Mouse (Mus musculus) mature B cell (primary cell): ENCODE measurements around the gene Ttc21b.
"Not testable (repeated sequence)": the region's sequence is repeated elsewhere in the genome, so short reads cannot be mapped to it uniquely, and the experiment has no call there.

Source experiments
- in situ Hi-C: fragments of 300-500 bp; cut with MboI; formaldehyde crosslinking; loops from 2 replicates; pipeline ENCODE4 v1.14.3; 2019

Gene Ttc21b

GRCm38 (mm10) chr2:66256220-66257131 lies at the start of gene Ttc21b:
TSS of gene Ttc21b (minus strand) at chr2:66256617.
- in situ Hi-C loops = no loop called here

DNA sequence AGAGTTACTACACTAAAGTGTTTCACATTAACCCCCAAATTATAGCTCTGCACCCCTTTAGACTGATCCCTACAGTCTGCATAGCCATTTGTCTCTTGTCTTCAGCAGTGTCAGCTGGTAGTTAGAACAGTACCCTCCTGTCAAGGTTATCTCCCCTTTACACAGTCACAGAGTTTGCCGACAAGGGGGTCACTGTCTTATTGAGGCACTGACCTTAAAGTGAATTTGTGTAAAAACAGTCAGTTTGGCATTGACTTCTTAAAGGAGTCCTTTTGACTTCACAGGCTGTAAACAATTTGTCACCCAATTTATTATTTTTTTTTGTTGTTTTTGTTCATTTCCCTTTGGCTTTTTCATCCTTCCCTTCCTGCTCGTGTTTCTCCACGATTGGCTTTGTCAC lies 16.1 kb upstream of the Ttc21b start:
- in situ Hi-C loops = no loop called here

- in situ Hi-C loops = no loop called here
Measured at GRCm38 (mm10) chr2:66244013-66244412, 12.4 kb downstream of the Ttc21b start.

GRCm38 (mm10) chr2:66240334-66240733 lies 16.1 kb downstream of the Ttc21b start:
- in situ Hi-C loops = no loop called here

GRCm38 (mm10) chr2:66238886-66239285 lies 17.5 kb downstream of the Ttc21b start:
- in situ Hi-C loops = no loop called here

- in situ Hi-C loops = no loop called here
Measured at GRCm38 (mm10) chr2:66220954-66221353, 35.5 kb downstream of the Ttc21b start.

DNA sequence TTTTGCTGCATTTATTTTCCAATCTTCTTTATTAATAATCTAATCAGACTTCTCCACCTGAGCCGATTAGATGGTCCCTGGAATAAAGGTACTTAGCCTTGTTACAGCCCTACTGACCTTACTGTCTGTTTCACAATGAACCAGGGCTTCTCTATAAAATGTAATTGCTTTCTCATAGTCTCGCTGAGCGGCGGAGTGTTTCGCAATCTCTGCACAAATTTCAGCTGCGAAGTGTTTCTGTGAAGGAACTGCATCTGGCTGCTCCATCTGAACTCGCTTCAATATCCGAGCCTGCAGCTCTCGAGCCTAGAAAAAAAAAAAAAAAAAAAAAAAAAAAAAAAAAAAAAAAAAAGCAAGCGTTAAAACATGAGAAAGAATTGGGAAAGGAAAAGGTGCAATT lies 46.5 kb downstream of the Ttc21b start:
- in situ Hi-C loops = no loop called here

DNA sequence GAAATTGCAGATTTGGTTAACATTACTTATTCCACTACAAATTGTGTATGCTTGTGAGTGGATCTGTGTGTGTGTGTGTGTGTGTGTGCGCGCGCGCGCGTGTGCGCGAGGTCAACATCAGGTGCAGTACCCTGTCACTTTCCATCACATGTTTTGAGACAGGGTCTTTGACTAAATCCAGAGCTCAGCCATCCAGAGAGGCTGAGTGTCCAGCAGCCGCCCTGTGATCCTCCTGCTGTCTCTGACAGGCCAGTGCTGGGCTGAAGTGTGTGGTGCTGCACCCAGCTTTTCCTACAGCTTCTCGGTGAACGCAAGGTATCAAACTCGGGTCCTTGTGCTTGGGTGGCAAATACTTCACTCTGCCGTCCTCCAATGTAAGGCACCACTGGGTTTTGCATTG lies 47.1 kb downstream of the Ttc21b start:
- in situ Hi-C loops = no loop called here

- in situ Hi-C loops = no loop called here
Measured at GRCm38 (mm10) chr2:66206796-66207195, 49.6 kb downstream of the Ttc21b start.

DNA sequence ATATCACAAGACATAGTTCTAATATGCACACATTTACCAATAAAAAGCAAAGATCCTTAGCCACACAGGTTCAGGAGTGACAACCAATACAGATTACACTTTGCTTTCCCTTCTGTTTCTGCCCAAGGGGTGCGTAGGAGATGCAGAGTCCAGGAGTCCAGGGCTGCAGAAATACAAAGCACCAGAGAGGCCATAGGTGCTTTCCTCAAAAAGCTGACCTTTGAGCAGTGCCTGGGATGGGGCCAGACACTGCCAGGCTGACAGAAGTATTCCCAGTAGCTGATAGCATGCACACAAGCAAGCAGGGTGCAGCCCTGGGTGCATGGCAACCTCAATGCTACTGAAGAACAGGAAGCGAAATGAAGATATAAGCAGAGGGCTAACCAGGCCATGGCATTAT lies 52.2 kb downstream of the Ttc21b start:
- in situ Hi-C loops = no loop called here

DNA sequence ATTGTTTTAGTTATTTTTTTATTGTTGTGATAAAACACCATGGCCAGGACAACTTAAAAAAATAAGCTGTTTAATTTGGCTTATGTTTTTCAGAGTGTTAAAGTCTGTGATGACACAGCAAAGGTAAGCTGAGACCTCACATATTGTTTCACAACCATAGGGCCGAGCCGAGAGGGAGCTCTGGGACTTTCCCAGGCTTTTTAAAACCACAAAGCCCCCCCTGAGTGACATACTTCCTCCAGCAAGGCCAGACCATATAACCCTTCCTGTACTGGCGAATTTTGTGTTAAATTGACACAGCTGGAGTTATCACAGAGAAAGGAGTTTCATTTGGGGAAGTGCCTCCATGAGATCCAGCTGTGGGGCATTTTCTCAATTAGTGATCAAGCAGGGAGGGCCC lies 56.2 kb downstream of the Ttc21b start:
- in situ Hi-C loops = no loop called here

DNA sequence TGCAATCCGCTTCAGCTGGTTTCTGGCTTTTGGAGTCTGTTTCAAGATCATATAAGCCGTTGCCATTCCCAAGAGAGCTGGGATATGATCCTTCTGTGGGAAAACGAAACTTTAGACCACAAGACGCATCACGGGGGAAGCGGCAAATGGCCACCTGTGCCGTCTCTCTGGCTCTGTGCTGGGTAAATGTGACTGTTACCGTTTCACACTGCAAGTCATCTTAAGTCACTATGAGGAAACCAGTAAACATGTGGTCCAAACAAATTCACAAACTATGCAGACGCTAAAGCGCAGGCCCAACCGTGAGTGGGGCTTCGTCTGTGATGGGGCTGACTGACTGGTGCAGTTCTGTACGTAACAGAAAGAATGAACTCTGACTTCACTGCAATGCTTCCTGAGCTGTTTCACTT lies 64.7 kb downstream of the Ttc21b start:
- in situ Hi-C loops = no loop called here

GRCm38 (mm10) chr2:66190157-66190556 lies 66.3 kb downstream of the Ttc21b start:
- in situ Hi-C loops = no loop called here

DNA sequence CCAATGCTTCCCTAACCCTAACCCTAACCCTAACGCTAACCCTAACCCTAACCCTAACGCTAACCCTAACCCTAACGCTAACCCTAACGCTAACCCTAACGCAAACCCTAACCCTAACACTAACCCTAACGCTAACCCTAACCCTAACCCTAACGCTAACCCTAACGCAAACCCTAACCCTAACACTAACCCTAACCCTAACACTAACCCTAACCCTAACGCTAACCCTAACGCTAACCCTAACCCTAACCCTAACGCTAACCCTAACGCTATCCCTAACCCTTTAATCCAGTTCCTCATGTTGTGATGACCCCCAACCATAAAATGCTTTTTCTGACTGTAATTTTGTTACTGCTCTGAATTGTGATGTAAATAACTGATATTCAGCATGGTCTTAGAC lies 67.2 kb downstream of the Ttc21b start:
- in situ Hi-C loops = not testable (repeated sequence)

- in situ Hi-C loops = no loop called here
Measured at GRCm38 (mm10) chr2:66187520-66187919, 68.9 kb downstream of the Ttc21b start.

GRCm38 (mm10) chr2:66184431-66185164 lies 71.8 kb downstream of the Ttc21b start:
- in situ Hi-C loops = no loop called here

DNA sequence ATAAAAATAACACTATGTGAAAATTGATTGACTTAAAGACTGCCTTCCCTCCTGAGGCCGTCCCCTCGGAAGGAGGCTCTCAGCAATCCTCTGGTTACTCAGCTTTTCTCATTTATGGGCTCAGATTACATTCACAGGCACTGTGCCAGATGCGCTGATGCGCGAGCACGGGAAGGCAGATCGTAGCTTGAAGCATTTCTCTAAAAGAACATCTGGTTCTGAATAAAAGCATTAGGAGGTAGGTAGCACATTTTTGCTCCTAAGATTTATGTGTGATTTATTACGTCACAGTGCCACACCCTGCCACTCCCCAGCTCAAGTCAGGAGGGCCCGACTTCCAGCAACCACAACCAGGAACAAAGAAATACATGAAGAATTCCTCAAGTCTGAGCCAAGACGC lies 76.1 kb downstream of the Ttc21b start:
- in situ Hi-C loops = no loop called here

GRCm38 (mm10) chr2:66179782-66180181 lies 76.6 kb downstream of the Ttc21b start:
- in situ Hi-C loops = no loop called here

- in situ Hi-C loops = no loop called here
Measured at GRCm38 (mm10) chr2:66178848-66179215, 77.6 kb downstream of the Ttc21b start.

- in situ Hi-C loops = no loop called here
Measured at GRCm38 (mm10) chr2:66177886-66178847, 78.2 kb downstream of the Ttc21b start.

GRCm38 (mm10) chr2:66177017-66177416 lies 79.4 kb downstream of the Ttc21b start:
- in situ Hi-C loops = no loop called here

DNA sequence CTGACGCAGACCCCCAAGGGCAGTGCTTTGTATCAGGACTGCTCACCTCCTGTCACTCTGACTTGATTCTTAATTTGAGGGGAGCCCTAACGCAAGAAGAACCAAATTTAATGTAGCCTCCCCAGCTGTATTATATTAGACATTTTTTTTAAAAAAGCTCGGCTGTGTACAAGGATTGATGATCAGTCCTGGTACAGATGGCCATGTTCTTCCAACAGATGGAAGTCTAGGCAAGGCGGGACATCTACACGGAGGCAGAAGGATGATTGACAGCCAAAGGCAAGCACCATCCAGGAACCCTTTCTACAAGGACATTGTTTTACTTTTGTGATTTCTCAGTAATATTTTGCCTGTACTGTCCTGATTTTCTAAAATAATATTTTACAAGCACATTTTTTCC lies 83.3 kb downstream of the Ttc21b start:
- in situ Hi-C loops = no loop called here
